Mouse (Mus musculus) midbrain, embryonic 16.5 days (tissue): Measurements from ENCODE around the gene Cpe. TPM values are rescaled to one million over a fixed set of nuclear protein-coding genes. Genes with fewer than 3 reads are reported as not detected.
"Not testable (repeated sequence)": the region's sequence is repeated elsewhere in the genome, so short reads cannot be mapped to it uniquely, and the experiment has no call there.

Experiments
- ATAC-seq: fragments of 200-750 bp; cut with Nextera tagmentation; 2 replicates; pipeline ENCODE4 v1.8.0; 2017; ENCODE audit warnings: moderate TSS enrichment
- H3K27ac ChIP-seq: fragments of 300-500 bp; sonication (generic); 2 replicates; pipeline ENCODE4 v1.5.1; 2014; ENCODE audit warnings: mild to moderate bottlenecking, low read length, mixed read lengths
- H3K27me3 ChIP-seq: fragments of 300-500 bp; sonication (generic); 2 replicates; pipeline ENCODE4 v1.6.1; 2014; ENCODE audit warnings: low read depth, low read length, mixed read lengths; ENCODE audit not compliant: control insufficient read depth, insufficient read depth
- H3K36me3 ChIP-seq: fragments of 300-500 bp; sonication (generic); 2 replicates; pipeline ENCODE4 v1.6.1; 2014; ENCODE audit warnings: mild to moderate bottlenecking, low read length, moderate library complexity, mixed read lengths; ENCODE audit not compliant: control insufficient read depth, insufficient read depth
- H3K4me1 ChIP-seq: fragments of 300-500 bp; sonication (generic); 2 replicates; pipeline ENCODE4 v1.6.1; 2014; ENCODE audit warnings: mild to moderate bottlenecking, low read length, mixed read lengths; ENCODE audit not compliant: control insufficient read depth, insufficient read depth
- H3K4me2 ChIP-seq: fragments of 300-500 bp; sonication (generic); 2 replicates; pipeline ENCODE4 v1.6.1; 2014; ENCODE audit warnings: mild to moderate bottlenecking, low read length, mixed read lengths
- H3K4me3 ChIP-seq: fragments of 300-500 bp; sonication (generic); 2 replicates; pipeline ENCODE4 v1.5.1; 2014; ENCODE audit warnings: low read depth, mild to moderate bottlenecking, low read length, moderate library complexity, mixed read lengths
- H3K9ac ChIP-seq: fragments of 300-500 bp; sonication (generic); 2 replicates; pipeline ENCODE4 v1.6.1; 2014; ENCODE audit warnings: low read depth, low read length, mixed read lengths
- H3K9me3 ChIP-seq: fragments of 300-500 bp; sonication (generic); replicated peaks from 2 replicates; pipeline ENCODE4 v1.6.1; 2014; ENCODE audit warnings: mild to moderate bottlenecking, low read length, mixed read lengths; ENCODE audit not compliant: control insufficient read depth, poor library complexity, severe bottlenecking
- WGBS: fragments of 180-500 bp; shearing (Covaris S2); extraction: QIAGEN DNeasy Blood & Tissue Kit; methylation state at CpG from one replicate; pipeline ENCODE4 v1.1.7; 2014; 5-methylcytosine and 5-hydroxymethylcytosine counted together
- polyA plus RNA-seq: library from polyadenylated mRNA; unstranded; fragments of >200 nt; fragmentation: Nextera tagmentation; extraction: Ambion mirVana; gene quantifications from 2 replicates; pipeline ENCODE4 v1.2.1, GENCODE M21; 2015

The Cpe gene
- polyA plus RNA-seq, 1 experiment from 2014 or later, result 1,054 TPM

- WGBS, result 59% methylated on average over 6 of the region's 6 CpGs
- ATAC-seq, result no peak
- Histone ChIP-seq H3K36me3 (no peaks in the 10 kb centered on the region), H3K4me1 (peaks cover 25% of the 10 kb centered on the region), H3K9ac (peak overlapping the region; percentile 16; the same call in 1 of the 2 replicates), H3K27me3 (no peaks in the 10 kb centered on the region), H3K4me2 (peak overlapping the region; percentile 71), H3K4me3 (peak overlapping the region; percentile 72), H3K9me3 (no peaks in the 10 kb centered on the region), H3K27ac (peak overlapping the region; percentile 46; the same call in 1 of the 2 replicates)
Measured at GRCm38 (mm10) chr8:64690306-64690705, 2.5 kb downstream of the Cpe start.

GRCm38 (mm10) chr8:64688741-64689140 is 4.1 kb downstream of the Cpe start:
- H3K4me2 ChIP-seq, result no peak overlapping the region
- no peaks in the 10 kb centered on the region for H3K36me3 ChIP-seq
- WGBS, result 60% methylated on average over 4 of the region's 4 CpGs
- ATAC-seq, result no peak
- peaks cover 31% of the 10 kb centered on the region for H3K4me1 ChIP-seq
- H3K4me3 ChIP-seq, result no peak overlapping the region
- H3K9me3 ChIP-seq, result no peaks in the 10 kb centered on the region
- no peak overlapping the region for H3K9ac ChIP-seq
- no peaks in the 10 kb centered on the region for H3K27me3 ChIP-seq
- H3K27ac ChIP-seq, result no peak overlapping the region

- Histone ChIP-seq H3K9ac (no peak overlapping the region), H3K27me3 (no peaks in the 10 kb centered on the region), H3K27ac (no peak overlapping the region), H3K36me3 (no peaks in the 10 kb centered on the region), H3K4me2 (no peak overlapping the region), H3K4me1 (peaks cover 26% of the 10 kb centered on the region), H3K4me3 (no peak overlapping the region), H3K9me3 (no peaks in the 10 kb centered on the region)
- 76% methylated on average over 3 of the region's 3 CpGs for WGBS
- no peak for ATAC-seq
Measured at GRCm38 (mm10) chr8:64688161-64688560, 4.7 kb downstream of the Cpe start.

GRCm38 (mm10) chr8:64682501-64682900 is 10.4 kb downstream of the Cpe start:
- H3K9ac ChIP-seq, result no peak overlapping the region
- 70% methylated on average over 3 of the region's 3 CpGs for WGBS
- ATAC-seq, result no peak
- H3K27ac ChIP-seq, result no peak overlapping the region
- no peak overlapping the region for H3K4me2 ChIP-seq
- no peak overlapping the region for H3K4me3 ChIP-seq
- no peaks in the 10 kb centered on the region for H3K36me3 ChIP-seq
- no peaks in the 10 kb centered on the region for H3K9me3 ChIP-seq
- H3K4me1 ChIP-seq, result peaks cover 6% of the 10 kb centered on the region; the same call in 1 of the 2 replicates
- H3K27me3 ChIP-seq, result no peaks in the 10 kb centered on the region

GRCm38 (mm10) chr8:64676381-64676780 is 16.5 kb downstream of the Cpe start:
- 77% methylated on average over 2 of the region's 2 CpGs for WGBS
- no peak for ATAC-seq
- H3K4me1 ChIP-seq, result peaks cover 7% of the 10 kb centered on the region
- no peak overlapping the region for H3K9ac ChIP-seq
- no peaks in the 10 kb centered on the region for H3K36me3 ChIP-seq
- H3K27me3 ChIP-seq, result no peaks in the 10 kb centered on the region
- H3K4me2 ChIP-seq, result no peak overlapping the region
- no peaks in the 10 kb centered on the region for H3K9me3 ChIP-seq
- no peak overlapping the region for H3K27ac ChIP-seq
- H3K4me3 ChIP-seq, result no peak overlapping the region

GRCm38 (mm10) chr8:64674951-64675585 is 17.8 kb downstream of the Cpe start:
- no peak for ATAC-seq
- 65% methylated on average over 8 of the region's 8 CpGs for WGBS
- no peak overlapping the region for H3K4me2 ChIP-seq

GRCm38 (mm10) chr8:64672920-64673319 is 19.9 kb downstream of the Cpe start:
- H3K36me3 ChIP-seq, result no peaks in the 10 kb centered on the region
- ATAC-seq, result no peak
- peaks cover 7% of the 10 kb centered on the region for H3K4me1 ChIP-seq
- H3K4me3 ChIP-seq, result no peak overlapping the region
- H3K27me3 ChIP-seq, result no peaks in the 10 kb centered on the region
- no peak overlapping the region for H3K9ac ChIP-seq
- no peak overlapping the region for H3K27ac ChIP-seq
- 57% methylated on average over 2 of the region's 2 CpGs for WGBS
- H3K4me2 ChIP-seq, result no peak overlapping the region
- no peaks in the 10 kb centered on the region for H3K9me3 ChIP-seq

More at GRCm38 (mm10) chr8:64674951-64675585, 17.8 kb downstream of the Cpe start:
- Histone ChIP-seq H3K4me1 (peaks cover 7% of the 10 kb centered on the region), H3K27me3 (no peaks in the 10 kb centered on the region), H3K9ac (no peak overlapping the region), H3K36me3 (no peaks in the 10 kb centered on the region), H3K4me3 (no peak overlapping the region), H3K27ac (no peak overlapping the region), H3K9me3 (no peaks in the 10 kb centered on the region)

GRCm38 (mm10) chr8:64671937-64672336 is 20.9 kb downstream of the Cpe start:
- H3K36me3 ChIP-seq, result no peaks in the 10 kb centered on the region
- 7% methylated on average over 1 of the region's 1 CpGs for WGBS
- no peak overlapping the region for H3K9ac ChIP-seq
- no peak overlapping the region for H3K4me2 ChIP-seq
- no peak overlapping the region for H3K4me3 ChIP-seq
- H3K4me1 ChIP-seq, result peaks cover 7% of the 10 kb centered on the region
- 0 out of 2 replicates have a peak, but pooled peaks have one; percentile 32 for ATAC-seq
- H3K27me3 ChIP-seq, result no peaks in the 10 kb centered on the region
- no peak overlapping the region for H3K27ac ChIP-seq
- H3K9me3 ChIP-seq, result no peaks in the 10 kb centered on the region

GRCm38 (mm10) chr8:64666305-64666704 is 26.5 kb downstream of the Cpe start:
- not testable (repeated sequence) for H3K9ac ChIP-seq, H3K4me3 ChIP-seq, H3K27ac ChIP-seq, H3K27me3 ChIP-seq, H3K9me3 ChIP-seq, ATAC-seq, H3K4me2 ChIP-seq, H3K36me3 ChIP-seq
- peaks cover 19% of the 10 kb centered on the region for H3K4me1 ChIP-seq
- 68% methylated on average over 13 of the region's 13 CpGs for WGBS
